Mouse (Mus musculus): ENCODE measurements around the gene Fndc3b. TPM values are rescaled to one million over a fixed set of nuclear protein-coding genes. Genes with fewer than 3 reads are reported as not detected.
A peak's percentile ranks its signal among the peaks of the same experiment; 100 is the strongest.
"Not testable (repeated sequence)": the region's sequence is repeated elsewhere in the genome, so short reads cannot be mapped to it uniquely, and the experiment has no call there.

Fndc3b gene
- total RNA-seq, 2 experiments from 2014 or later: 58.5 to 69.4 TPM

- no peak for DNase-seq (ENCODE audit: low spot score)
- intact Hi-C loops (cut with DNase I): no loop called here
Measured at GRCm38 (mm10) chr3:27484698-27485097, 226.4 kb downstream of the Fndc3b start.

- DNase-seq (ENCODE audit: low spot score): no peak
- intact Hi-C loops (cut with DNase I): no loop called here
Measured at GRCm38 (mm10) chr3:27483762-27484161, 227.3 kb downstream of the Fndc3b start.

GRCm38 (mm10) chr3:27483321-27483720 is 227.8 kb downstream of the Fndc3b start:
- no peak for DNase-seq (ENCODE audit: low spot score)
- intact Hi-C loops (cut with DNase I): no loop called here

GRCm38 (mm10) chr3:27481738-27482137 is 229.4 kb downstream of the Fndc3b start:
- no peak for DNase-seq (ENCODE audit: low spot score)
- intact Hi-C loops (cut with DNase I): no loop called here

GRCm38 (mm10) chr3:27479378-27479777 is 231.7 kb downstream of the Fndc3b start:
- DNase-seq (ENCODE audit: low spot score): no peak
- intact Hi-C loops (cut with DNase I): loop anchor here (5.0 kb wide), 1 partner anchor 628 kb away; no protein-coding TSS in a partner anchor

GRCm38 (mm10) chr3:27478563-27479156 is 232.4 kb downstream of the Fndc3b start:
- intact Hi-C loops (cut with DNase I): loop anchor here (5.0 kb wide), 1 partner anchor 629 kb away; no protein-coding TSS in a partner anchor
- DNase-seq (ENCODE audit: low spot score): no peak

- DNase-seq (ENCODE audit: low spot score): not testable (repeated sequence)
- intact Hi-C loops (cut with DNase I): loop anchor here (5.0 kb wide), 1 partner anchor 630 kb away; no protein-coding TSS in a partner anchor
Measured at GRCm38 (mm10) chr3:27477749-27478148, 233.4 kb downstream of the Fndc3b start.

GRCm38 (mm10) chr3:27475899-27476298 is 235.2 kb downstream of the Fndc3b start:
- intact Hi-C loops (cut with DNase I): loop anchor here (5.0 kb wide), 1 partner anchor 631 kb away; no protein-coding TSS in a partner anchor
- DNase-seq (ENCODE audit: low spot score): no peak

GRCm38 (mm10) chr3:27473801-27474599 is 237.1 kb downstream of the Fndc3b start:
- DNase-seq (ENCODE audit: low spot score): peak; percentile 54
- intact Hi-C loops (cut with DNase I): no loop called here

- no peak for DNase-seq (ENCODE audit: low spot score)
- intact Hi-C loops (cut with DNase I): no loop called here
Measured at GRCm38 (mm10) chr3:27472846-27473245, 238.3 kb downstream of the Fndc3b start.

- DNase-seq (ENCODE audit: low spot score): no peak
- intact Hi-C loops (cut with DNase I): no loop called here
Measured at GRCm38 (mm10) chr3:27470781-27471180, 240.3 kb downstream of the Fndc3b start.

GRCm38 (mm10) chr3:27469971-27470370 is 241.1 kb downstream of the Fndc3b start:
- intact Hi-C loops (cut with DNase I): loop anchor here (5.0 kb wide), 2 partner anchors 218 to 242 kb away; partner anchors contain the start of gene Fndc3b
- DNase-seq (ENCODE audit: low spot score): no peak

- intact Hi-C loops (cut with DNase I): loop anchor here (5.0 kb wide), 2 partner anchors 215 to 245 kb away; partner anchors contain the start of gene Fndc3b
- DNase-seq (ENCODE audit: low spot score): no peak
Measured at GRCm38 (mm10) chr3:27467505-27468020, 243.5 kb downstream of the Fndc3b start.

GRCm38 (mm10) chr3:27466297-27466901 is 244.7 kb downstream of the Fndc3b start:
- no peak for DNase-seq (ENCODE audit: low spot score)
- intact Hi-C loops (cut with DNase I): loop anchor here (5.0 kb wide), 2 partner anchors 214 to 246 kb away; partner anchors contain the start of gene Fndc3b

- intact Hi-C loops (cut with DNase I): loop anchor here (5.0 kb wide), 2 partner anchors 399 to 1284 kb away; no protein-coding TSS in a partner anchor
- DNase-seq (ENCODE audit: low spot score): no peak
Measured at GRCm38 (mm10) chr3:27463373-27463772, 247.7 kb downstream of the Fndc3b start.

- no peak for DNase-seq (ENCODE audit: low spot score)
- intact Hi-C loops (cut with DNase I): loop anchor here (5.0 kb wide), 2 partner anchors 399 to 1284 kb away; no protein-coding TSS in a partner anchor
Measured at GRCm38 (mm10) chr3:27462934-27463333, 248.2 kb downstream of the Fndc3b start.

- DNase-seq (ENCODE audit: low spot score): no peak
- intact Hi-C loops (cut with DNase I): loop anchor here (5.0 kb wide), 2 partner anchors 400 to 1285 kb away; no protein-coding TSS in a partner anchor
Measured at GRCm38 (mm10) chr3:27462316-27462902, 248.7 kb downstream of the Fndc3b start.

- intact Hi-C loops (cut with DNase I): loop anchor here (2.0 to 5.0 kb wide), 3 partner anchors 400 to 1285 kb away; no protein-coding TSS in a partner anchor
Measured at GRCm38 (mm10) chr3:27461861-27462260, 249.2 kb downstream of the Fndc3b start.

GRCm38 (mm10) chr3:27461037-27461436 is 250.1 kb downstream of the Fndc3b start:
- intact Hi-C loops (cut with DNase I): loop anchor here (2.0 to 5.0 kb wide), 3 partner anchors 401 to 1286 kb away; no protein-coding TSS in a partner anchor

More at GRCm38 (mm10) chr3:27461861-27462260, 249.2 kb downstream of the Fndc3b start:
- no peak for DNase-seq (ENCODE audit: low spot score)

More at GRCm38 (mm10) chr3:27461037-27461436, 250.1 kb downstream of the Fndc3b start:
- DNase-seq (ENCODE audit: low spot score): peak; percentile 37
